Mouse (Mus musculus) liver, adult 2 months (tissue): Measurements from ENCODE around the gene Hmga2.

Experiments
- CTCF ChIP-seq: fragments of 200-500 bp; IDR thresholded peaks from 2 replicates; pipeline ENCODE4 v1.5.1; 2011; ENCODE audit warnings: low read depth, low read length, control low read depth
- POLR2A ChIP-seq: fragments of 200-500 bp; IDR thresholded peaks from 2 replicates; pipeline ENCODE4 v1.6.1; 2011; ENCODE audit warnings: low read length, control low read depth; ENCODE audit not compliant: insufficient read depth; ENCODE audit errors: extremely low read depth

DNA sequence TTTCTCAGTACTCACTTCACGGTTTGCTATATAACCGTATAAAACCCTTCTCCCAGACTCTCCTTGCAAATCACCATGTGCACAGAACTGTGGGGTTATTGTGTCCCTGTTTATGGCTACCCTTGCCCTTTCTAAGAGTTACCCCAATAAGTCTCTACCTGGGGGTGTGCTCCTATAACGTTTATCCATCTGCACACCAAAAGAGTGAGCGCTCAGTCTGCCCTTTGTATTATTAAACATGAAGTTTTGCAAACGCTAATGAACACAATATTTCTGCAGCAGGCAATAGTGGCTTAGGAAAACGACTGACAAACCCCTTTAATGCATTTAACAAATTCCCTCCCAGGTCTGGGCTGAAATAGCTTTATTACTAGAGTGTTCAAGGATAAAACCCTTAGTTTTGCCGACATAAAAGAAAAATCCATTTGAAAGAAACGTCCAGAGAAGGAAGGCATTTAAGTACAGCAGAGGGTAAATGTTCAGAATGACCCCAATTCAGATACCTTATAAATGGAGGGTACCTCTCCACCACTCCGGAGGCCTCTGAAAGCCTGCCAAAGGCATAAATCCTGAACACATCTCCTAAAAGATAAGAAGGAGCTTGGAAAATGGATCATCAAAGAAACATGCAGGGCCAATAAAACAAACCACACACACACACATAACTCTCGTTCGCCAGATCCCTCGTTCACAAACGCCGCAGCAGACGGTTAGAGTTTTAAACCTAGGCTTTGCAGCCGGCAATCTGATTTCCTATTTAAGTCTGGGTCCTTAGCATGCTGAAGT is 57.3 kb downstream of the Hmga2 start:
- TF ChIP-seq POLR2A = no peak
- TF ChIP-seq CTCF = no peak
